Mouse (Mus musculus) adrenal gland, postnatal 14 days (tissue): ENCODE measurements around the gene Gcfc2. TPM values are rescaled to one million over a fixed set of nuclear protein-coding genes. Genes with fewer than 3 reads are reported as not detected.

Source experiments
- DNase-seq: peaks from one replicate; pipeline ENCODE4 v3.0.0; 2021; ENCODE audit warnings: mixed read lengths
- microRNA-seq, 2 experiments: library from miRNA; unstranded; fragments of <30 nt; microRNA quantifications; one replicate each; pipeline ENCODE4 v1.2.0; 2021
- total RNA-seq: library from RNA; stranded (reverse); gene quantifications from 2 replicates; pipeline ENCODE4 v1.2.3, GENCODE M21; 2021

Gcfc2 gene
- total RNA-seq, 1 experiment from 2014 or later: 8.9 TPM

DNA sequence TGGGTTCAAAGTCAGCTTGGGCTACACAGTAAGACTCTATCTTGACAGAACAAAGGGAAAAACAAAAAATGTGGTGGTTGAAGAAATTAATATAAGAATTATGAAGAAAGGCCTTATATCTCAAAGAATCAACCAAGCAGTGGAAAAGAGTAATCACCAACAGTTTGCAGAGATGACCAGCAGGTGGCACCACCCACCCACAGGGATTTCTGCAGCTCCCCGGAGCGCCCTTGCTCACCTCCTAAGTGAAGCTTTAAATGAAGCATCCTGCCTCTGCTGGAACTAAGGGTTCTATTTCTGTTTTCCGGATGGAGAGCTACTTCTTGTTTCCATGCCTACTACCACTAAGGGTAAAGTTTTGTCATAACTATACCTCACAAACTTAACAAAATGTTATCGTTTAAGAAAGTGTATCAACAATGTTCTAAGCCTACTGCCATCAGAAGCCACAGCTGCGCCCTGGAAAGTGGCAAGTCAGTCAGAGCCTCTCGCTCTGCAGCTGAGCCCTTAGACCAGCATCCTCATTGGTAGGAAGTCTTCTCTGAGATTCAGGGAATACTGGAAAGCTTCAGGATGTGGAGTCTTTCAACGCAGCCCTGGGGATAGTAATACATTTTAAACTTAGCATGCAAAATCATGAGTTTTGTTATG, 52.6 kb downstream of the Gcfc2 start:
- DNase-seq: peak; percentile 86

DNA sequence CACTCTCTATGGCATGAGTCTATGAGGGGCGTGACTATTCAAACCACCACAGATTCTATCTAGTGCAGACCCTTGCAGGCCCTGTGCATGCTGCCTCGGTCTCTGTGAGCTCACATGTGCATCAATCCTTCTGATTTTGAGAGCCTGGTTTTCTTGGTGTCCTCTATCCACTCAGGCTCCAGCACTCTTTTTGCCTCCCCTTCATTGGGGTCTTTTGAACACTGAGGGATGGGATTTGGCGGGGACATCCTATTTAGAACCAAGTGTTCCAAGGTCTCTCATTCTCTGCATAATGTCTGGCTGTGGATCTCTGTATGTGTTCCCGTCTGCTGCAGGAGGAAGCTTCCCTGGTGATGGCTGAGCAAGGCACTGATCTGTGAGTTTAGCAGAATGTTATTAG, 55.8 kb downstream of the Gcfc2 start:
- no peak for DNase-seq

DNA sequence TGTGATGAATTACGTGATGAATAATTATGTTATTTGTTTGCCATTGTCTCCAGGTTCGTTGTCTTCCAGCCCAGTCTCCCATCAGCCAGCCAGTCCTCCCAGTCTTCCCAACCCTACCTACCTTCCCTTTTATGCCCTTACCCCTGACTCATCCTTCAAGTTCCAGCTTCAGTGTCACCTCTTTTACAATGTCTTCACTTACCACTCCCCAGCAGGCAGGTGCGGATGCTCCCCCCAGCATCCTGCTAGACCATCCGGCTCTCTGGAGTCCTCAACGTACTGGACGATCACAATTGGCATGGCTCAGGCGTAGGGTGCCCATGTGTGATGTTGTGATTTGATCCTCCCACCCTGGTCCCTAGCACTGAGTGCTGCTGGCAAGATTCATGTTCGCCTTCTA, 62.7 kb downstream of the Gcfc2 start:
- no peak for DNase-seq

- DNase-seq: no peak
These were observed 63.1 kb downstream of the Gcfc2 start for GRCm38 (mm10) chr6:81986599-81986998.

- peak; percentile 93 for DNase-seq
These were observed 63.5 kb downstream of the Gcfc2 start for GRCm38 (mm10) chr6:81987010-81987409.

DNA sequence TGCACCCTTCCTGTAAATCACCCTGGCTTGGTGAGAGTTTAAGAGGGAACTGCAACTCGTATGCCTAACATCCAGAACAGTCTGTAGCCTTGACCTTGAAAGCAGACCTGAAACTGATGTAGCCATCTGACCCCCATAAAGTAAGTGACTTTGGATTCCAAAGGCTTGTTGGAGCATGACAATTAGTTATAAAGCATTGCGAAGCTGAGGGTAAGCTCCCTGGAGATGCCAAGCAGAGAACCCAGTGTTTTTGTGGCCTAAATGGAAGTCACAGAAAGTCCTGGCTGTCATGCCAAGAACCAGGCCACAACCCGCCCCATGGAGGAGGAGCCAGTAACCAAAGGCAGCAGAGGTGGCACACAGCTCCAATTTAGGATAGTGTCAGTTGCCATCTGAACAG, 64.1 kb downstream of the Gcfc2 start:
- DNase-seq: peak; percentile 70

GRCm38 (mm10) chr6:81988341-81988740, 64.9 kb downstream of the Gcfc2 start:
- DNase-seq: no peak

DNA sequence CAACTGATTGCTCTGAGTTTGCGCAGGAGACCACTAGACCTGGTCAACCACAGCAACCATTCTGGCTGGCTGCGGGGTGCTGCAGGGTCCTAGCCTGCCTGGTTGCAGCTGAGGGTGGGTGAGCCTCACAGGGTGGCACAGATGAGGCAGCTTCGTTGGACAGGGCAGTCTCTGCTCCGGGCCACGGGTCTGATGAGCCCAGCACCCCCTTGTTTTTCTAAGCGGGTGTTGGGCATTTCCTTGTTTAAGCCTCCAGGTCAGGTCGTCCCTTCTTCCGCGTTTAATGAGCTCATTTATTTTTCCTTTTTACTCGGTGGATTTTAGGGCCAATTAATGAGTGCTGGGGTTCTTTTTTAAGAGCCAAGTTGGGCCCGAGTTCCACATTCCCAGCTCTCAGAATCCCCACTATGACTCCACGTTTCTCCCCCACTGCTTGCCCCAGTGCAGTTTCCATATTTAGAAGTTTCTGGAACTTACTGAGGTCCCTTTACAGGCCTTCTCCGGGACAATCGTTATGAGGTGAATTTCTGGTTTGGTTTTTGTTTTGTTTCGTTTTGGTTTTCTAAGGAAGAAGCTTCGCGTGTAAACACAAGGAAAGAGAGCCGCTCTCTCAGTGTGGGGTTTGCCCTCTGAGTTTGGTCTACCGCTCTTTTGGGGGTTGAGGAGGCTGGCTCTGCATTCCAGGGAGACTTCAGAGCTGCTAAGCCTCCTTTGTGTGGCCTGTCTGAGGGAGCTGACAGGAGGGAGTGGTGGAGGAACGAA, 66.8 kb downstream of the Gcfc2 start:
- DNase-seq: peak; percentile 21

Small RNAs within 50 kb of the gene (microRNA-seq; reads per million reads assigned to microRNA genes)
- gene Mir468: 0 reads per million in 2 experiments
- gene Mir7232: 0 reads per million in 2 experiments

Other genes with a start within 250 kb of the Gcfc2 start
- gene Mrpl19, start 42.3 kb downstream of the Gcfc2 start, total RNA-seq: 35.9 and 51.0 TPM in 2 replicates
- 3.1 and 6.9 TPM in 2 replicates for gene Eva1a, start 117.4 kb downstream of the Gcfc2 start, total RNA-seq